Mouse (Mus musculus) erythroblast, embryonic 14.5 days (primary cell): ENCODE measurements around the gene Rpl38.

Experiments
- GATA1 ChIP-seq: IDR thresholded peaks from 2 replicates; pipeline ENCODE4 v1.6.1; 2012; ENCODE audit warnings: low read length, inconsistent platforms, mixed read lengths
- TAL1 ChIP-seq: IDR thresholded peaks from 3 replicates; pipeline ENCODE4 v1.6.1; 2012; ENCODE audit warnings: low read length, inconsistent platforms, mixed read lengths

DNA sequence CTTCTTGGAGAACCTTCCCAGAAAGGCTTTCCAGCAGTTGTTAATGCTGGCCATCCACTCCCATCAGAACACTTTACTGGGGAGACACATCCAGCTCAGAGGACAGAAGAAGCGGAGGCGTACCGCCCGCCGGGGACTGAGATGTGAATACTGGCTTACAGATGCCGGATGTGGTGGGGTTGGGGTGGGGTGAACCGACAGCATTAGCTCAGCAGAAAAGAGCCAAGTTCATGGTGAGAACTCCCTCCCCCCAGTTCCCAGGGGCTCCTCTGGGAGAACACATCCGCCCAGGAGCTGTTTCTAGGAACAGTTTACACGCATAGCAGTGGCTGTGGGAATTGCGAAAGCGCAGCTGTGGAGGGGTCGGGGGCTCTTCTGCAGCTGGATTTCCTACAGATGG lies 31.2 kb downstream of the Rpl38 start:
- TF ChIP-seq GATA1 (no peak), TAL1 (no peak)
